Mouse (Mus musculus): ENCODE results near the gene Vmn1r55. TPM values are rescaled to one million over a fixed set of nuclear protein-coding genes. Genes with fewer than 3 reads are reported as not detected.
"Not testable (repeated sequence)": the region's sequence is repeated elsewhere in the genome, so short reads cannot be mapped to it uniquely, and the experiment has no call there.

Gene Vmn1r55
- polyA plus RNA-seq, 1 experiment from 2014 or later, result not detected

DNA sequence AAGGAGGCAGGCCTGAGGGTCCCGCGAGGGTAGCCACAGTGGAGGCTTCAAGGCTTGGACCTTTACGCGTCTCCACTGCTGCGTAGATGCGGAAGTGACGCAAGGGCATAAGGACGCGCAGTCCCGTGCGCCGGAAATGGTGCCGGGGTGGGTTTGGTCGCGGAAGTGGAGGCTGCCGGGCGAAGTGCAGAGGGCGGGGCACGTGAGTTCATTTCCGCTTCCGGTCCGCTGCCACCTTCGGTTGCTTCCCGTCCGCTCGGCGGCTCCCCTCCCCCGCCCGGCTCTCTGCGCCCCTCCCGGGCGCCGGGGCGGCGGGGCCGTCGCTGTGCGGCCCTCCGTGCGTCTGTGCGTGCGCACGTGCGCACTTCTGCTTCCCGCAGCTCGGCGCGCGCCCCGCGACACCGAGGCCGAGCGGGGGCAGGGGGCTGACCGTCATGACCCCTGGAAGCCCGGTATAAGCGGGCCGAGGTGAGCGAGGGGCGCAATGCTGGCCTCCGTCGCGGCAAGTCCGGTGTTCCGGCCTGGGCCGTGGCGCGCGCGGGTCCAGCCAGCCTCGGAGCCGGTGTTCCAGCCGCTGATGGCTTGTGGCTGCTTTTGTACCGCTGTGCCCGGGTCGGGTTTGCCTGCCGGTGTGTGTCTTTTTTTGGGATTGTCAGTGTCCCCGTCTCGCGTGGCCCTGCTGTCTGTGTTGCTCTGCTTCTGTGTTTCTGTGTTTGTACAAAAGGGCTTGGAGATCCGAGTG is 69.3 kb downstream of the Vmn1r55 start, which contains the start of gene Epn1:
TSS of gene Epn1 (plus strand) at position 226 of the 742 bp plus-strand sequence.
- Histone ChIP-seq H3K9me3 (no peaks in the 10 kb centered on the region), H3K4me1 (peaks cover 26% of the 10 kb centered on the region), H3K4me3 (peak within 1 kb of the TSS; percentile 99), H3K27ac (peak within 1 kb of the TSS; percentile 92), H3K4me2 (peak within 1 kb of the TSS; percentile 77), H3K36me3 (peaks cover 48% of the 10 kb centered on the region), H3K9ac (peak within 1 kb of the TSS; percentile 98), H3K27me3 (no peaks in the 10 kb centered on the region)
- peak; percentile 97 for ATAC-seq (ENCODE audit: insufficient number of reproducible peaks, low FRiP score, low TSS enrichment, low read depth)
- WGBS, result under 1% methylated on average over 73 of the region's 81 CpGs

DNA sequence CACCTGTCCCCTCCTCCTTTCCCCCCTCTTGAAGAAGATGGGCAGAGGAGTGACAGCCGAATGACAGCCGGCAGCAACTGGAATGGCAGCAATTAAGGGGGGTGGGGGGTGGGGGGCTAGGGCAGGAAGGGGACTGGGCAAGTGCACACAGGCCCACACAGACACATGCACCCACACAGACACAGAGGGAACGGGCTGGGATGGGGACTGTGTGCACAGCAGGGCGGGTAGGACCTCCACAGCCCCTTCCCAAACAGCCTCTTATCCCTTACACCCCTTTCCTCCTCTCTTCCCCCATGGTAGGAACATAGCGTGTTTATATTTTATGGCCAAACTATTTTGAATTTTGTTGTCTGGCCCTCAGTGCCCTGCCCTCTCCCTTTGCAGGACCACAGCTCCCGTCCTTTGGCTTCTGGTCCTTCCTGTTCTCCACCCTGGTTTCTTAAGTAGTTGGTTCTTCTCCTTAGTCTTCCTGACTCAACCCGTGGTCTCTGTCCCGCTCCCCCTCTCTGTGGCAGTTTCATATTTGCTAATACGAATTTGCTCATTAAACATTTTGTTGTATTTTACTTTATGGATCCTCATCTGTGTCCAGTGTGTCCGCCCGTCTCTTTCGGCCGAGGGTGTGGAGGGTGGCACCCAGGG is 70.0 kb downstream of the Vmn1r55 start:
- 38% methylated on average over 10 of the region's 13 CpGs for WGBS
- not testable (repeated sequence) for H3K27me3 ChIP-seq, H3K9me3 ChIP-seq
- Histone ChIP-seq H3K36me3 (peaks cover 53% of the 10 kb centered on the region), H3K4me3 (peak overlapping the region; percentile 99), H3K9ac (peak overlapping the region; percentile 48; the same call in 1 of the 2 replicates), H3K27ac (peak overlapping the region; percentile 92), H3K4me2 (peak overlapping the region; percentile 77), H3K4me1 (peaks cover 26% of the 10 kb centered on the region)
- ATAC-seq (ENCODE audit: insufficient number of reproducible peaks, low FRiP score, low TSS enrichment, low read depth), result 0 out of 2 replicates have a peak, but pooled peaks have one; percentile 15

Small RNA genes within 50 kb of the gene (microRNA-seq; reads per million reads assigned to microRNA genes)
- not detected for gene Gm26217

Other genes with a start within 250 kb of the Vmn1r55 start
- 0.17 TPM in 1 of 2 replicates, not detected in the other for gene Gm36210, start 243.2 kb downstream of the Vmn1r55 start, polyA plus RNA-seq (2015; fragmentation: Nextera tagmentation; extraction: Ambion mirVana)
- gene Zfp628, start 234.5 kb downstream of the Vmn1r55 start, polyA plus RNA-seq (2015; fragmentation: Nextera tagmentation; extraction: Ambion mirVana), result 3.4 TPM in 2 replicates
- 2.5 and 3.7 TPM in 2 replicates for gene Nat14, start 227.6 kb downstream of the Vmn1r55 start, polyA plus RNA-seq (2015; fragmentation: Nextera tagmentation; extraction: Ambion mirVana)
- gene Ssc5d, start 223.9 kb downstream of the Vmn1r55 start, polyA plus RNA-seq (2015; fragmentation: Nextera tagmentation; extraction: Ambion mirVana), result 15.6 and 21.9 TPM in 2 replicates
- gene Sbk2, start 185.3 kb downstream of the Vmn1r55 start, polyA plus RNA-seq (2015; fragmentation: Nextera tagmentation; extraction: Ambion mirVana), result 0.73 and 0.74 TPM in 2 replicates
- not detected in 2 replicates for gene Sbk3, start 178.5 kb downstream of the Vmn1r55 start, polyA plus RNA-seq (2015; fragmentation: Nextera tagmentation; extraction: Ambion mirVana)
- gene Zfp579, start 153.5 kb downstream of the Vmn1r55 start, polyA plus RNA-seq (2015; fragmentation: Nextera tagmentation; extraction: Ambion mirVana), result 25.4 and 29.1 TPM in 2 replicates
- gene Zfp524, start 135.3 kb downstream of the Vmn1r55 start, polyA plus RNA-seq (2015; fragmentation: Nextera tagmentation; extraction: Ambion mirVana), result 14.5 and 15.0 TPM in 2 replicates
- gene Fiz1, start 135.0 kb downstream of the Vmn1r55 start, polyA plus RNA-seq (2015; fragmentation: Nextera tagmentation; extraction: Ambion mirVana), result 37.7 and 38.6 TPM in 2 replicates
- gene Gm44973, start 134.2 kb downstream of the Vmn1r55 start, polyA plus RNA-seq (2015; fragmentation: Nextera tagmentation; extraction: Ambion mirVana), result 1.7 TPM in 1 of 2 replicates, not detected in the other
- gene Zfp865, start 129.3 kb downstream of the Vmn1r55 start, polyA plus RNA-seq (2015; fragmentation: Nextera tagmentation; extraction: Ambion mirVana), result 4.9 and 6.3 TPM in 2 replicates
- gene Ccdc106, start 129.1 kb downstream of the Vmn1r55 start, polyA plus RNA-seq (2015; fragmentation: Nextera tagmentation; extraction: Ambion mirVana), result 31.0 and 37.3 TPM in 2 replicates
- gene 4632433K11Rik, start 115.6 kb downstream of the Vmn1r55 start, polyA plus RNA-seq (2015; fragmentation: Nextera tagmentation; extraction: Ambion mirVana), result not detected in 2 replicates
- 5.9 and 7.1 TPM in 2 replicates for gene Zfp784, start 111.2 kb downstream of the Vmn1r55 start, polyA plus RNA-seq (2015; fragmentation: Nextera tagmentation; extraction: Ambion mirVana)
- gene Zfp580, start 98.1 kb downstream of the Vmn1r55 start, polyA plus RNA-seq (2015; fragmentation: Nextera tagmentation; extraction: Ambion mirVana), result 32.0 and 33.8 TPM in 2 replicates
- gene U2af2, start 87.5 kb downstream of the Vmn1r55 start, polyA plus RNA-seq (2015; fragmentation: Nextera tagmentation; extraction: Ambion mirVana), result 103 and 117 TPM in 2 replicates
- 59.8 and 63.0 TPM in 2 replicates for gene Epn1, start 69.4 kb downstream of the Vmn1r55 start, polyA plus RNA-seq (2015; fragmentation: Nextera tagmentation; extraction: Ambion mirVana)
- not detected in 2 replicates for gene Rfpl4, start 32.7 kb downstream of the Vmn1r55 start, polyA plus RNA-seq (2015; fragmentation: Nextera tagmentation; extraction: Ambion mirVana)
- gene Rasl2-9, start 23.7 kb downstream of the Vmn1r55 start, polyA plus RNA-seq (2015; fragmentation: Nextera tagmentation; extraction: Ambion mirVana), result 0.59 and 0.63 TPM in 2 replicates
- not detected in 2 replicates for gene Vmn1r56, start 47.1 kb upstream of the Vmn1r55 start, polyA plus RNA-seq (2015; fragmentation: Nextera tagmentation; extraction: Ambion mirVana)
- not detected in 2 replicates for gene Vmn1r57, start 68.8 kb upstream of the Vmn1r55 start, polyA plus RNA-seq (2015; fragmentation: Nextera tagmentation; extraction: Ambion mirVana)
- not detected in 2 replicates for gene Gm5065, start 200.9 kb upstream of the Vmn1r55 start, polyA plus RNA-seq (2015; fragmentation: Nextera tagmentation; extraction: Ambion mirVana)
- not detected in 2 replicates for gene Nlrp2, start 201.4 kb upstream of the Vmn1r55 start, polyA plus RNA-seq (2015; fragmentation: Nextera tagmentation; extraction: Ambion mirVana)